Mouse (Mus musculus) olfactory bulb, adult 2 months (tissue): ENCODE measurements around the gene Cldn5.

Experiments used
- CTCF ChIP-seq: fragments of 200-500 bp; IDR thresholded peaks from 2 replicates; pipeline ENCODE4 v1.5.1; 2012; ENCODE audit warnings: low read depth, mild to moderate bottlenecking, low read length, moderate library complexity; ENCODE audit not compliant: insufficient read depth
- POLR2A ChIP-seq: fragments of 200-500 bp; IDR thresholded peaks from 2 replicates; pipeline ENCODE4 v1.6.1; 2012; ENCODE audit warnings: mild to moderate bottlenecking, low read depth, low read length, moderate library complexity; ENCODE audit not compliant: insufficient read depth

GRCm38 (mm10) chr16:18751885-18752499 is 24.7 kb upstream of the Cldn5 start:
- no peak for TF ChIP-seq CTCF
- no peak for TF ChIP-seq POLR2A
